Mouse (Mus musculus): ENCODE data around the gene Irf2bpl. TPM values are rescaled to one million over a fixed set of nuclear protein-coding genes. Genes with fewer than 3 reads are reported as not detected.
A peak's percentile ranks its signal among the peaks of the same experiment; 100 is the strongest.

Gene Irf2bpl
- total RNA-seq, 2 experiments from 2014 or later = 74.3 to 80.8 TPM

- peak overlapping the region; percentile 71 for H3K27ac ChIP-seq
- H3K4me3 ChIP-seq = no peak overlapping the region
- intact Hi-C loops (cut with DNase I) = no loop called here
- peak; percentile 34 for TF ChIP-seq CTCF (IDR thresholded peaks at IDR 0.05)
- no peak for DNase-seq (ENCODE audit: extremely low spot score in 1 of 2, low spot score in 2 of 2)
These were observed 6.3 kb upstream of the Irf2bpl start for GRCm38 (mm10) chr12:86890796-86891301.

- no peak overlapping the region for H3K4me3 ChIP-seq
- intact Hi-C loops (cut with DNase I) = no loop called here
- peak overlapping the region; percentile 98 for H3K27ac ChIP-seq
- DNase-seq (ENCODE audit: extremely low spot score in 1 of 2, low spot score in 2 of 2) = no peak
- TF ChIP-seq CTCF (IDR thresholded peaks at IDR 0.05) = no peak
These were observed 5.6 kb upstream of the Irf2bpl start for GRCm38 (mm10) chr12:86890091-86890720.

- no peak for DNase-seq (ENCODE audit: extremely low spot score in 1 of 2, low spot score in 2 of 2)
These were observed 4.6 kb upstream of the Irf2bpl start for GRCm38 (mm10) chr12:86889103-86889644.

GRCm38 (mm10) chr12:86888130-86889069 is 3.8 kb upstream of the Irf2bpl start:
- no peak; the same call in none of the 2 replicates for TF ChIP-seq CTCF (IDR thresholded peaks at IDR 0.05)
- Histone ChIP-seq H3K27ac (peak overlapping the region; percentile 98), H3K4me3 (peak overlapping the region; percentile 45)
- peak; percentile 71 to 73 for DNase-seq (ENCODE audit: extremely low spot score in 1 of 2, low spot score in 2 of 2)
- intact Hi-C loops (cut with DNase I) = no loop called here

More at GRCm38 (mm10) chr12:86889103-86889644, 4.6 kb upstream of the Irf2bpl start:
- Histone ChIP-seq H3K4me3 (peak overlapping the region; percentile 6; the same call in 1 of the 2 replicates), H3K27ac (peak overlapping the region; percentile 98)
- intact Hi-C loops (cut with DNase I) = no loop called here
- TF ChIP-seq CTCF (IDR thresholded peaks at IDR 0.05) = no peak

GRCm38 (mm10) chr12:86887381-86888129 is 3.0 kb upstream of the Irf2bpl start:
- Histone ChIP-seq H3K4me3 (peak overlapping the region; percentile 45), H3K27ac (peak overlapping the region; percentile 98)
- intact Hi-C loops (cut with DNase I) = no loop called here
- DNase-seq (ENCODE audit: extremely low spot score in 1 of 2, low spot score in 2 of 2) = no peak
- no peak for TF ChIP-seq CTCF (IDR thresholded peaks at IDR 0.05)

GRCm38 (mm10) chr12:86886446-86886965 is 1.9 kb upstream of the Irf2bpl start:
- H3K27ac ChIP-seq = no peak overlapping the region; the same call in 1 of the 2 replicates
- intact Hi-C loops (cut with DNase I) = no loop called here
- no peak overlapping the region for H3K4me3 ChIP-seq
- no peak for TF ChIP-seq CTCF (IDR thresholded peaks at IDR 0.05)
- DNase-seq (ENCODE audit: extremely low spot score in 1 of 2, low spot score in 2 of 2) = no peak

- TF ChIP-seq CTCF (IDR thresholded peaks at IDR 0.05) = no peak
- intact Hi-C loops (cut with DNase I) = loop anchor here (2.0 kb wide), 1 partner anchor 61 kb away; no protein-coding TSS in a partner anchor
- no peak overlapping the region for H3K4me3 ChIP-seq
- no peak for DNase-seq (ENCODE audit: extremely low spot score in 1 of 2, low spot score in 2 of 2)
- peak overlapping the region; percentile 68; the same call in 1 of the 2 replicates for H3K27ac ChIP-seq
These were observed 1.1 kb upstream of the Irf2bpl start for GRCm38 (mm10) chr12:86885746-86886145.

GRCm38 (mm10) chr12:86885336-86885735 is 738 bp upstream of the Irf2bpl start:
- no peak for TF ChIP-seq CTCF (IDR thresholded peaks at IDR 0.05)
- peak overlapping the region; percentile 94 for H3K4me3 ChIP-seq
- intact Hi-C loops (cut with DNase I) = loop anchor here (2.0 kb wide), 1 partner anchor 61 kb away; no protein-coding TSS in a partner anchor
- peak overlapping the region; percentile 68 for H3K27ac ChIP-seq
- no peak for DNase-seq (ENCODE audit: extremely low spot score in 1 of 2, low spot score in 2 of 2)

GRCm38 (mm10) chr12:86883280-86884196 is 1.1 kb downstream of the Irf2bpl start:
- intact Hi-C loops (cut with DNase I) = loop anchor here (1.0 to 2.0 kb wide), 2 partner anchors 59 to 82 kb away; no protein-coding TSS in a partner anchor
- Histone ChIP-seq H3K27ac (peak overlapping the region; percentile 100), H3K4me3 (peak overlapping the region; percentile 94)
- TF ChIP-seq CTCF (IDR thresholded peaks at IDR 0.05) = peak; percentile 20; the same call in 1 of the 2 replicates
- DNase-seq (ENCODE audit: extremely low spot score in 1 of 2, low spot score in 2 of 2) = peak; percentile 63 to 64

GRCm38 (mm10) chr12:86883019-86883279 is 1.6 kb downstream of the Irf2bpl start:
- TF ChIP-seq CTCF (IDR thresholded peaks at IDR 0.05) = no peak
- peak overlapping the region; percentile 94 for H3K4me3 ChIP-seq
- H3K27ac ChIP-seq = peak overlapping the region; percentile 100
- no peak for DNase-seq (ENCODE audit: extremely low spot score in 1 of 2, low spot score in 2 of 2)
- intact Hi-C loops (cut with DNase I) = no loop called here

All from left cerebral cortex, adult 2 months (tissue).